Mouse (Mus musculus) layer of hippocampus, adult 11-12 months (tissue): Measurements from ENCODE around the gene Prr23a3.

Experiments used
- DNase-seq: peaks from one replicate; pipeline ENCODE4 v3.0.0; 2022; ENCODE audit warnings: low spot score

Prr23a3 gene

GRCm38 (mm10) chr9:98864571-98864970 lies at the start of gene Prr23a3:
Prr23a3 (plus strand) TSS chr9:98864767.
- DNase-seq = no peak

GRCm38 (mm10) chr9:98816066-98816465 lies 48.5 kb upstream of the Prr23a3 start:
- no peak for DNase-seq

DNA sequence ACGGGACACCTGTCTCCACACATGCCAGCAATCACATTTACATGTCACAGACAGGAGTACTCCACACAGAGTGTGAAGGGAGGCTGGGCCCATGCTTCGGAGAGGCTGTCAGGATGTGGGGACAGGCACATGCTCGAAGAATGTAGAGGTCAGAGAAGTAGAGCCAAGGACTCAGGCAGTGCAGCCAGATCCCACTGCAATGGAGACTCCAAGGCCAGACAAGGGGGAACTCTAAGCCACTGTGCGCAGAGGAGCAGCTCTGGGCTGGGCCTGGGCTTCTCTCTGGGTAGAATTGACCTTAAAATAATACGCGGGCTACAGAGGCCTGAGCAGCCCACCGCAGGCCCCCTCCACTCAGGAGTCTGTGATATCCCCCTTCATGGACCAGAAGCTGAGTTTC lies 47.0 kb upstream of the Prr23a3 start:
- no peak for DNase-seq

GRCm38 (mm10) chr9:98818971-98819370 lies 45.6 kb upstream of the Prr23a3 start:
- no peak for DNase-seq

DNA sequence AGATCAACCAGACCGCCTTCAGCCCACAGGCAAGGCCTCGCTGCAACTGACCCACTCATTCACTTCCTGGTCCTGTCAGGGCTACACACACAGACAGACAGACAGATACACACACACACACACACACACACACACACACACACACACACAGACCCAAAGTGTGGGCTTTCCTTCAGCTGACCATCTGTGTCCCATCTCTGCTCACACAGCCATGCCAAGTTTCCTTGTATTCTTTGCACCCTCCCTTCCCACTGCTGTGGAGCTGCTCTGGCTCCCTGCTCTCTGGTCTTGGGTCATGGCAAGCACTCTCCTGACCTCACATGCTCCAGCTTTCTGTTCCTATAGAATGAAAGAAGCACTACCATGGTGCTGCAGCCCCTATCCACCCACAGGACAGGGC lies 45.1 kb upstream of the Prr23a3 start:
- no peak for DNase-seq

DNA sequence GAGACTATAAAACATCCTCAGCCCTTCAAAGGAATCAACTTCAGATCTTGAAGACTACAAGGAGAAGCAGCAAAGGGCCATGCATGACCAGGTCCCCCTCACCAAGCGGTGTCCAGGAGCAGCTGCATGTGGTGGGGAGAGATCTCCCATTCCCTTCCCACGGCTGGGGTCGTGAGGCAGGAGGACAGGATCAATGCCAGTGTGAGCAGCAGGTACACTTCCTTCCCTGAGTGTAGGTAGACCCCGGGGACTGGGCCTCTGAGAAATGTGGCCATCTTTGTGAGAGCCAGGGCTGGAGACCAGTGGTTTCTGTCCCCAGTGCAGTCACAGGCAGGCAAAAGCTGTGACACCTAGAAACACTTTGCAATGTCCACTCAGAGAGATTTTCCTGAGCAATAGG lies 44.1 kb upstream of the Prr23a3 start:
- no peak for DNase-seq

GRCm38 (mm10) chr9:98821067-98821466 lies 43.5 kb upstream of the Prr23a3 start:
- no peak for DNase-seq

DNA sequence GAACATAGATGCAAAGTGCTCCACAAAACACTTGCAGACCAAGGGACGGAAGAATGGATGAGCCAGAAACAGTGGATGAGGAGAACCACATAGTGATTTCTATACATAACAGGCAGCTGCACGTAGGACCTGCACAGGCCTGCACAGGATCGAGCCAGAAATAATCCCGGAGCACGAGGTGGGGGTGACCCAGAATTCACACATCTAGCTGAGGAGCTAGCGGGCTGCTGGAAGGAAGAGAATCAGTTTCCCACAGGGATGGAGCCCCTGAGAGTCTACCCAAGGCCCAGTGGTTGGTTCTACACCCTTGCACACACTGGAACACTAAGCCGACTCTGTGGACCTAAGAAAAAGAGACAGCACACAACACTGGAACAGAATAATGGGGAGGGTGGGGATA lies 40.8 kb upstream of the Prr23a3 start:
- no peak for DNase-seq

DNA sequence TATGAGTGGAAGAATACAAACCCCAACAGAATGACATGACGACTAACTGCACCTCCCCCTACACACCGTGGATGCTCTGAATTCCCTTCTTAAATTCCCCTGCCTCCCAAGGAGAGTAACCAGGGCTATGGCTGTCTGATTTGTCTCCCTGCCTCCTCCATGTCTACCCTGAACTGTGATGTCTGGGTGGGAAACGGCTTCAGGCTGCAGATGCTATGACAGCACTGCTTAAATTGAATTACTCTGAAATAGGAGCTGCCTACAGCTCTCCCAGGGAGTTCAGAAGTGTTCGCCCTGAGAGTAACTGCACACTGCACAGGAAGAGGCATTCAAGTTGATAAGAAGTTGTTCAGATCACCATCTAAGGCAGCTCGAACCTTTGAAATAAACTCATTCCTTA lies 35.1 kb upstream of the Prr23a3 start:
- no peak for DNase-seq

DNA sequence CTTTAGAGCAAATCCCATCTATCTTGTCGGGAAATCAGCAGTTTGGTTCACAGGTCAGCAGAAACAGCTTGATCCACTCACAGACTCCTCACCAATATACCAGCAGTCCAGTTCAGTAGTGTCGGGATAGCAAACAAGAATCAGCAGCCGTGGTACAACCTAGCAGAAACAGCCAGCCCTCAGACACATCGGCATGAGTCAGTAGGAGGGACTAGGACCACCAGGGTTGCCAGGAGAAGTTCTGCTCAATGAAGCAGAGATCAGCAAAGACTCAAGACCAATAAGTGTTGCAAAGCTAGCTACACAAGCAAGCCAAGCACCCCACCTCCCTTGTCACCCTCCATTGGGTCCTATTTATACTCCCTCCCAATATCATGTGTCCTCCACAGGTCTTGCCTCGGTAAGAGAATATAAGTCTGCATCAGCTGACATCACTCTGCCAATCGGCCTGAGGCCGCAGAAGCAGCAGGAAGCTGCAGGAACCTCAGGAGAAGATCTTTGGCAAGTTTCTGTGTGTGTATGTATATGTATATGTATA lies 27.0 kb upstream of the Prr23a3 start:
- no peak for DNase-seq

DNA sequence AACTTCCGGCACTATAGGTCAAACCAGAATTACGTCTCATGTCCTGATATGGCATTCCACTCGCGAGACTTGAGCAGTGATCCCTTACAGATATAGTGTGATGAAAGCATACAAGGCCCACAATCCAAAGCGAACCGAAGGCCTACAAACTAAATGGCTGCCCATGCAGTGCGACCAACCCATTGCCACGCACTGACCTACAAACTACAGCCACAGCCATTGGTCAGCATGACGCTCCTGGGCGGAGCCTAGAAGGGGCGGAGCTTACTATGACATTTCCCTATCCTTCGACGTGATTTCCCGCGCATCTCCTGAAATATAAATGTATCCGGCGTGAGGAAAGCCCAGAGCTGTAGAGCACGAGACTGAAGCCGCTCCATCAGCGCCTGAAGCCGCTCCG lies 22.4 kb upstream of the Prr23a3 start, which contains the start of gene Prr23a1:
Gene Prr23a1 (plus strand): TSS at position 387 of the 400 bp plus-strand sequence.
- no peak for DNase-seq

DNA sequence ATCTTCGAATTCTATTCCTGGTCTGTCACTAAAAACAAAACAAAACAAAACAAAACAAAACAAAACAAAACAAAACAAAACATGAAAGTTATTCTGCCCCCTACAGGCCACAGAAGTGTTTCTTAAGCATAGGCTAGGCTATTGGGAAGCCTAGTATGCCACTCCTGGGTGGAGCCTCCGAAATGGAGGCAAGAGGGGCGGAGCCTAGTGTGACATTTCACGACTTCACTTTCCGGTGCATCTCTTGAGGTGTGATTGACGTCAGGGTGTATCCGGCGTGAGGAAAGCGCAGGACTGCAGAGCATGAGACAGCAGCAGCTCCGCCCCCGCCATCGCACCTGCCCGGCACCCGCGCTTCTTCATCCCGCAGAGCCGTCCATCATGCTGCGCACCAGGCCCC lies 8.4 kb upstream of the Prr23a3 start, which contains the start of gene Prr23a2:
Gene Prr23a2 (plus strand): TSS at position 285 of the 400 bp plus-strand sequence.
- no peak for DNase-seq

- no peak for DNase-seq
Measured at GRCm38 (mm10) chr9:98863463-98863862, 1.1 kb upstream of the Prr23a3 start.

DNA sequence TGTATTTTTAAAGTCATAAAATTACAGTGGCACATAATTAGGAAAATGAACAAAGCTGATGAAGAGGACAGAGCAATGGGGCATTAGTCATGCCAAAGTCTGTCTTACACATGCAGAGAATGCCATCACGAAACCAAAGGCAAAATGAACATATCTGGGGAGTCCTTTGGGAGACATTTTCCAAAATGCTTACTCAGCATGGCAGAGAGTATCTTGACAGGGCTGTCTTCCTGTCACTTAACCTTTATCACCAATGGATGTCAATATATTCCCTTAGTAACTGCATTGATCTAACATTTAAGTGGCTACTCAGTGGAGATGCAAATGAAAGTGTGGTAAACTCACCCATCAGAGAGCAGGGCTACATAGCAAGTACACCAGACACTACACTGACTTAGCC lies 36.9 kb downstream of the Prr23a3 start:
- no peak for DNase-seq

DNA sequence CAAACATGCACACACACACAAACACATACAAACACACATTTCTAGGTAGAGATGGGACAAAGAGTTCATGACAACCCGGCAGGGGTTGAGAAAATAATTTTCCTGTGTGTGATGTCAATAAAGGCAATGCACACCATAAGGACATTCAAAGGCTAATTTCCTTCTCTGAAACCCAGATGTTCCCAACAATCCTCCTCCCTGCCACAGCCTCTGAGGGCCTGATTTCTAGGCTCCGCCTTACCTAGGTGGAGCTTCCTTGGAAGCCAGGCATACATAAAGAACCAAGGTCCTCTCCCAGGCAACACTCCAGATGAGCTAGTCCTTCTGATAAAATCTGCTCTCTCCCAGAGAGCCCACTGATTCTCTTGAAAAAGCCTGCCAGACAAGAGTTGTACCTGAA lies 38.3 kb downstream of the Prr23a3 start, which contains the start of gene 7420426K07Rik:
Gene 7420426K07Rik (plus strand): TSS at position 301 of the 400 bp plus-strand sequence.
- DNase-seq = no peak
